Mouse (Mus musculus) embryonic facial prominence, embryonic 14.5 days (tissue): Measurements from ENCODE around the gene Acvr1. TPM values are rescaled to one million over a fixed set of nuclear protein-coding genes. Genes with fewer than 3 reads are reported as not detected.

Source experiments
- ATAC-seq: fragments of 200-750 bp; cut with Nextera tagmentation; 2 replicates; pipeline ENCODE4 v1.8.0; 2017; ENCODE audit warnings: low read depth, moderate number of reproducible peaks, moderate TSS enrichment
- DNase-seq: peaks from one replicate; pipeline ENCODE4 v3.0.0-alpha.2; 2015; ENCODE audit warnings: low spot score
- H3K27ac ChIP-seq: fragments of 300-500 bp; sonication (generic); replicated peaks from 2 replicates; pipeline ENCODE4 v1.5.1; 2014; ENCODE audit warnings: low read depth, mild to moderate bottlenecking, low read length, moderate library complexity
- H3K27me3 ChIP-seq: fragments of 300-500 bp; sonication (generic); replicated peaks from 2 replicates; pipeline ENCODE4 v1.6.1; 2014; ENCODE audit warnings: low read length; ENCODE audit not compliant: control insufficient read depth, insufficient read depth
- H3K36me3 ChIP-seq: fragments of 300-500 bp; sonication (generic); 2 replicates; pipeline ENCODE4 v1.6.1; 2014; ENCODE audit warnings: low read length, mixed read lengths; ENCODE audit not compliant: control insufficient read depth, insufficient read depth
- H3K4me1 ChIP-seq: fragments of 300-500 bp; sonication (generic); 2 replicates; pipeline ENCODE4 v1.6.1; 2014; ENCODE audit warnings: antibody characterized with exemption, low read length; ENCODE audit not compliant: control insufficient read depth, insufficient read depth
- H3K4me2 ChIP-seq: fragments of 300-500 bp; sonication (generic); 2 replicates; pipeline ENCODE4 v1.6.1; 2014; ENCODE audit warnings: low read depth, mild to moderate bottlenecking, low read length, moderate library complexity, mixed read lengths
- H3K4me3 ChIP-seq: fragments of 300-500 bp; sonication (generic); 2 replicates; pipeline ENCODE4 v1.5.1; 2014; ENCODE audit warnings: low read depth, mild to moderate bottlenecking, low read length
- H3K9ac ChIP-seq: fragments of 300-500 bp; sonication (generic); 2 replicates; pipeline ENCODE4 v1.6.1; 2014; ENCODE audit warnings: low read depth, mild to moderate bottlenecking, low read length, moderate library complexity, mixed read lengths
- H3K9me3 ChIP-seq: fragments of 300-500 bp; sonication (generic); 2 replicates; pipeline ENCODE4 v1.6.1; 2016; ENCODE audit warnings: low read length; ENCODE audit not compliant: control insufficient read depth
- WGBS: fragments of 180-500 bp; shearing (Covaris S2); extraction: QIAGEN DNeasy Blood & Tissue Kit; methylation state at CpG from one replicate; pipeline ENCODE4 v1.1.7; 2014; 5-methylcytosine and 5-hydroxymethylcytosine counted together
- polyA plus RNA-seq: library from polyadenylated mRNA; unstranded; fragments of >200 nt; fragmentation: Nextera tagmentation; extraction: Ambion mirVana; gene quantifications from 2 replicates; pipeline ENCODE4 v1.2.1, GENCODE M21; 2014

Acvr1 gene
- 14.7 and 15.0 TPM in 2 replicates for polyA plus RNA-seq

GRCm38 (mm10) chr2:58567066-58567810 lies at the start of gene Acvr1, which contains the start of gene Upp2:
Acvr1 (minus strand) TSS chr2:58567157.
Upp2 (plus strand) TSS chr2:58567298.
- peaks cover 34% of the 10 kb centered on the region for H3K4me1 ChIP-seq

GRCm38 (mm10) chr2:58615766-58616165 lies 48.8 kb upstream of the Acvr1 start:
- no peak for ATAC-seq
- no peak overlapping the region for H3K4me3 ChIP-seq
- no peak overlapping the region for H3K4me2 ChIP-seq
- 84% methylated on average over 5 of the region's 5 CpGs for WGBS
- no peaks in the 10 kb centered on the region for H3K4me1 ChIP-seq
- no peaks in the 10 kb centered on the region for H3K9me3 ChIP-seq
- H3K27me3 ChIP-seq, result no peaks in the 10 kb centered on the region
- H3K27ac ChIP-seq, result no peak overlapping the region
- no peak for DNase-seq
- H3K36me3 ChIP-seq, result no peaks in the 10 kb centered on the region
- no peak overlapping the region for H3K9ac ChIP-seq

More at GRCm38 (mm10) chr2:58567066-58567810, at the start of gene Acvr1, which contains the start of gene Upp2:
- Histone ChIP-seq H3K27me3 (no peaks in the 10 kb centered on the region), H3K36me3 (no peaks in the 10 kb centered on the region), H3K27ac (peak within 1 kb of the TSS; percentile 99), H3K4me3 (peak within 1 kb of the TSS; percentile 84), H3K9ac (peak within 1 kb of the TSS; percentile 94), H3K4me2 (peak within 1 kb of the TSS; percentile 61), H3K9me3 (no peaks in the 10 kb centered on the region)
- WGBS, result 10% methylated on average over 4 of the region's 80 CpGs
- peak; percentile 97 for ATAC-seq
- DNase-seq, result peak; percentile 97

DNA sequence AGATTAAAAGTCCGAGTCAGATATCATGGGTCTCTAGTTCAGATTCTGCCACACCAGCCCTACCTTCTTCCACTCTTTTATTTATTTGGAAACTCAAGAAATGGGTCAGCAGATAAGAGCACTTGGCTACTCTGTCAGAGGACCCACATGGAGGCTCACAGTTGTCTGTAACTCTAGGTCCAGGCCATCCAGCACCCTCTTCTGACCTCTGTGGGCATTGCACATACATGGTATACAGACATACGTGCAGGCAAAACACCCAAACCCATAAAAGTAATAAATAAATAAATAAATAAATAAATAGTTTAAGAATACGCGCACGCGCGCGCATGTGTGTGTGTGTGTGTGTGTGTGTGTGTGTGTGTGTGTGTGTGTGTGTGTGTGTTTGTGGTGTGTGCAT lies 47.9 kb upstream of the Acvr1 start:
- ATAC-seq, result no peak
- Histone ChIP-seq H3K4me3 (no peak overlapping the region), H3K36me3 (no peaks in the 10 kb centered on the region), H3K9ac (no peak overlapping the region), H3K4me1 (no peaks in the 10 kb centered on the region), H3K9me3 (no peaks in the 10 kb centered on the region), H3K27me3 (no peaks in the 10 kb centered on the region), H3K4me2 (no peak overlapping the region), H3K27ac (no peak overlapping the region)
- 94% methylated on average over 8 of the region's 8 CpGs for WGBS
- no peak for DNase-seq

- no peaks in the 10 kb centered on the region for H3K27me3 ChIP-seq
- no peaks in the 10 kb centered on the region for H3K9me3 ChIP-seq
- no peak overlapping the region for H3K9ac ChIP-seq
- WGBS, result 88% methylated on average over 3 of the region's 3 CpGs
- no peak overlapping the region for H3K4me2 ChIP-seq
- ATAC-seq, result no peak
- no peaks in the 10 kb centered on the region for H3K36me3 ChIP-seq
- no peak overlapping the region for H3K27ac ChIP-seq
- no peaks in the 10 kb centered on the region for H3K4me1 ChIP-seq
- H3K4me3 ChIP-seq, result no peak overlapping the region
- DNase-seq, result no peak
Observed at GRCm38 (mm10) chr2:58613720-58614119, 46.8 kb upstream of the Acvr1 start.

DNA sequence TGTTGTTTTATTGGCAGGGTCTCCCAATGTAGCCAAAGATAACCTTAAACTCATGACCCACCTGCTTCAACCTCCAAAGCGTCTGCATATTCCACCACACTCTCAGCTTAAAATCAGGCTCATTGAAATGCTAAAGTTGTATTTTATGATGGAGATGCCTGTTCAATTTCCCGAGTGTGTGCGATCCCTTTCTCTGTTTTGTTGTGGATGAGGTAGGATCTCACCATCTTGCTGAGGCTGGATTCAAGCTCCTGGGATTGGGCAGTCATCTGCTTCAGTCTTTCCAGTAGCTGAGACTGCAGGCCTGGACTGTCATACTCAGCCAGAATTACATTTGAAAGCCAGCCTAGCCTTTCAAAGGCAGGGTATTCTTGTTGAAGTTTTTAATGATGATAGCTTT lies 37.8 kb upstream of the Acvr1 start:
- Histone ChIP-seq H3K27ac (no peak overlapping the region), H3K27me3 (no peaks in the 10 kb centered on the region), H3K4me3 (no peak overlapping the region), H3K9me3 (no peaks in the 10 kb centered on the region), H3K4me1 (no peaks in the 10 kb centered on the region), H3K9ac (no peak overlapping the region), H3K36me3 (no peaks in the 10 kb centered on the region), H3K4me2 (no peak overlapping the region)
- 93% methylated on average over 3 of the region's 3 CpGs for WGBS
- DNase-seq, result no peak
- ATAC-seq, result no peak

DNA sequence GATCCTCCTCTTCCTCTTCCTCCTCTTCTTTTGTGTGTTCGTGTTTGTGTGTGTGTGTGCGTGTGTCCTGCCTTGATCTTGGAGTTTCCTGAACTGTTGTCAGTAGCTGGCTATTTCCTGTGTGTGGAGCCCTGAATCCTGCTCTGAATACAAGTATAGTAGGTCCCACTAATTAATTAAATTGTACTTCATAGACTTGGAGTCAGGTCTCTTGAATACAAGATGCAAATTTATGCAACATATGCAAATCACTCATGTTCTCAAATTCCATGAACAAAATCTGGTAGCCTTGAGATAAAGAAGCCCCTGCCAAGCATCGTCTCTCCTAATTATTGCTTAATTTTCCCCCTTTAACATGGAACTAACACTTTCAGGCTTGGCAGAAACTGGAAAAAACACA lies 36.4 kb upstream of the Acvr1 start:
- no peaks in the 10 kb centered on the region for H3K9me3 ChIP-seq
- no peak overlapping the region for H3K9ac ChIP-seq
- no peaks in the 10 kb centered on the region for H3K4me1 ChIP-seq
- no peaks in the 10 kb centered on the region for H3K27me3 ChIP-seq
- WGBS, result 83% methylated on average over 3 of the region's 3 CpGs
- no peak for ATAC-seq
- no peaks in the 10 kb centered on the region for H3K36me3 ChIP-seq
- no peak overlapping the region for H3K4me3 ChIP-seq
- DNase-seq, result no peak
- H3K4me2 ChIP-seq, result no peak overlapping the region
- no peak overlapping the region for H3K27ac ChIP-seq

GRCm38 (mm10) chr2:58601382-58601781 lies 34.4 kb upstream of the Acvr1 start:
- Histone ChIP-seq H3K4me1 (no peaks in the 10 kb centered on the region), H3K4me2 (no peak overlapping the region), H3K4me3 (no peak overlapping the region), H3K36me3 (no peaks in the 10 kb centered on the region), H3K27me3 (no peaks in the 10 kb centered on the region), H3K9me3 (no peaks in the 10 kb centered on the region), H3K27ac (no peak overlapping the region), H3K9ac (no peak overlapping the region)
- ATAC-seq, result no peak
- 87% methylated on average over 4 of the region's 4 CpGs for WGBS
- DNase-seq, result no peak

DNA sequence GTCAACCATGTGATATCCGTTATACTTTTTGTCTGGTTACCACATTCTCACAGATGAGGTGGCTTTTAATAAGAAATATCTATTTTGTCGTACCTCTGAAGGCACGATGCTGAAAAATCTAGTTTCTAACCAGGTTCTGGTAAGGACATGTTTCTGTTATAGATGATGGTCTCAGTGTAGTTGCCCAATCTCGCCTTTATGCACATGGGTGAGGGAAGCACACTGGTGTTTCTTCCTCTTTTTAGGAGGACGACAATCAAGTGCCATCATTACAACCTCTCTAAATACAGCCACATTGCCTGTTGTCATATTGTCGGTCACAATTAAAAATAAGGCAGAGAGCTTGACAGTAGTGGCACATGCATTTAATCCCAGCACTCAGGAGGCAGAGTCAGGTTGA lies 32.7 kb upstream of the Acvr1 start:
- no peak for DNase-seq
- H3K27me3 ChIP-seq, result no peaks in the 10 kb centered on the region
- H3K9ac ChIP-seq, result no peak overlapping the region
- no peaks in the 10 kb centered on the region for H3K36me3 ChIP-seq
- no peak overlapping the region for H3K27ac ChIP-seq
- no peaks in the 10 kb centered on the region for H3K9me3 ChIP-seq
- 92% methylated on average over 6 of the region's 6 CpGs for WGBS
- no peak for ATAC-seq
- H3K4me2 ChIP-seq, result no peak overlapping the region
- no peak overlapping the region for H3K4me3 ChIP-seq
- peaks cover 12% of the 10 kb centered on the region for H3K4me1 ChIP-seq

DNA sequence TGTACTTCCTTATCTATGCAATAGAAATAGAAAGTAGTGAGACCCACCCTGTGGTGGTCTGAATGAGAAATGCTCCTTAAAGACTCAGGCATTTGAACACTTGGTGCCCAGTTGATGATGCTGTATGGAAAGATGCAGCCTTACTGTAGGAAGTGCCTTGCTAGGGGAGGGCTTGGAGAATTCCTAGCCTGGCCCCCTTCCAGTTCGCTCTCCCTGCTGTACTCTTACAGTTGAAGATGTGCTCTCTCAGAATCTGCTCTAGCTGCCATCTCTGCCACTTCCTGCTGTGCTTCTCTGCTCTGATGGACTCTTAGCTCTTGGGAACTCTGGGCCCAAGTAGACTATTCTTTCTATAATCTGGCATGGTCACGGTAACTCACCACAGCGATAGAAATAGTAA lies 30.6 kb upstream of the Acvr1 start:
- Histone ChIP-seq H3K36me3 (no peaks in the 10 kb centered on the region), H3K4me2 (no peak overlapping the region), H3K9me3 (no peaks in the 10 kb centered on the region), H3K27me3 (no peaks in the 10 kb centered on the region), H3K9ac (no peak overlapping the region), H3K4me1 (peaks cover 16% of the 10 kb centered on the region), H3K4me3 (no peak overlapping the region), H3K27ac (no peak overlapping the region)
- no peak for DNase-seq
- 93% methylated on average over 3 of the region's 3 CpGs for WGBS
- no peak for ATAC-seq
